Mouse (Mus musculus): ENCODE data around the gene Nfib. TPM values are rescaled to one million over a fixed set of nuclear protein-coding genes. Genes with fewer than 3 reads are reported as not detected.

Nfib gene
- polyA plus RNA-seq (2012; rRNA removed), result 32.5 and 39.4 TPM in 2 replicates

DNA sequence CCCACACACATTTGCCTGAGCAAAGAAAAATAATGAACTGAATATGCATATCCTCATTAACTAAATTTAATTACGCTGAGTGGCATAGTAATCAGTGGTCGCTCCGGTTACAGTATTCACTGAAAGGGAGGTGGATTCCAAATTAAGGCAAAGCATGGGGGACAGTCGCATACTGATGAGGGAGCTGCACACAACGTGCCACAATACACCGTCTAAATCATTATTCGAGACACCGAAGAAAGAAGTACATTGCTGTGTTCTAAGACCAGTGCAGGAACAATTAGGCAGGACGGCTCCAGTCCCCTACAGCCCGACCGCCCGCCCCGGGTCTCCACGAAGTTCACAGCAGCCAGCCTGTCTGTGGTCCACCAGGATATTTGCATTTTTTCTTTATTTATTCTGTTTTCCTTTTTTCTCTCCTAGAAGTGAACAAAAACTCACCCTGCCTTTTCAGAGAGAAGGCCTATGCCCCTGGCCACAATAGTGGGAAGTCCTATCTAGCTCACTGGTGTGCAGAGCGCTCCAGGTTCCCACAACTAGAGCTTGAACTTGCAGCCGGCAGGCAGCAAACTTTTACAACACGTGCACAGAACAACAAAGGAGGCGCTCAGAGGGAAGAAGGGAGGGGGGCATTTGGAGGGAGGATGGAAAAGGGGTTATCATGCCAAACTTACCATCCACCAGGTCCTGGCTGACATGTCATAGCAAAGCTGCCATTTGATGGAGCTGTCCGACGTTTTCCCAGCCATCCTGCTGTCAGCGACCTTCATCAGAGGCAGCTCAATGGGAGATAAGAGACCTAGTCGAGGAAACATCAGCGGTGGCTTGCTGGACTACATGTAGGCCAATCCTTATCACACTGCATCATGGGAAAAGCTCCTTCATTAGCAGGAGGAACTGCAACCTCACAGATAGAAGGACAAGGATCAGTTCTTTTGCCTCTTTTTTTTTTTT, at the start of gene Nfib:
Gene Nfib (minus strand): TSS at position 910 of the 954 bp plus-strand sequence.
- DNase-seq (ENCODE audit: extremely low spot score in 1 of 2, low spot score in 1 of 2), result no peak

DNA sequence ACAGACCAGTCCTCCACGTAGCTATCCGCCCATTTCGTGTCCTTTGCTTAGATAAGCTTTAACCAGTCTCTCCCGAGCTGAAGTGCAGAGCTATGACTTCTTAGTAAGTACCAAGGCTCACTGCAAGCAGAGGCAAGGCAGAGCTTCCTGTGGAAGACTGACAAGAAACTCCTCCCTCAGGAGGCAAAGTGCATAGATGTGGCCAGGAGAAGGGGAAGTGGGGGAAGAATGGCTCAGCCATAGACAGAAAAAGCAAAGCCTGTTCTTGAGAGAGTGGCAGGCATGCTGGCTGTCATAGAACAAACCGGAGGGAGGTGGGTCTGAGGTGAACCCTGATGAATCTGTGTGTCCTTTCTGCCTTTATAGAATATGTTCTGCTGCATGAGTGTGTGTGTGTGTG, 30.2 kb upstream of the Nfib start:
- DNase-seq (ENCODE audit: extremely low spot score in 1 of 2, low spot score in 1 of 2), result no peak

DNA sequence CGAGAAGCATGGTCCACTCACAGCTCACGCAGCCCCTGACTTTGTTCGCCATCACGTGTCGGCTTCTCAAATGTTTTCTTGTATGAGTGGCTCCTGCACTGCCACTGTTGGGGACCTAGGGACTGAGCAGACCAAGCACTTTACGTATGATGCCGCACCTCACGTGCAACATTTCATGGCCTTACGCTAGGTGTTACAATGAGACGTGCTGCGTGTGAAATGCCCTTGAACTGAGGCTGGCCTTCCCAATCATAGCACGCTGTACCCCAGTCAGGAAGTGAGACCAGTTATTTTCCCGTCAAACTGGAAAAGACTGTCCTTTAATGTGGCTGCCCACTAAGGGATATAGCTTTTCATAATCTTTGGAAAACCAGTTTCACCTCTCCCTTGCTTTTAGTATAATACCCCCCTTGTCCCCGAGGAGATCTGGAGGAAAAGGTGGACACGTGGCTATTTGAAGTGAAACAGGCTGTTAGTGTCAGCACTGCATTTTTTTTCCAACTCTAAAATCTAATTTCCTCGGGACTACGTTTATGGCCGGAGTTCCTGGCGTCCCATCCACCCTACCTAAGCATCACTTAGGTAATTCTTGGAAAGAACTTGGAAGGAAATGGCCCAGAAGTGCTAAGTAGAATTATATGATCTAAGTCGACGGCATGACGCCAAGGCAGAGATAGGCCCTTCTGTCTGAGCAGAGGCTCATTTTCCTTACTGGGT, 29.4 kb upstream of the Nfib start:
- no peak for DNase-seq (ENCODE audit: extremely low spot score in 1 of 2, low spot score in 1 of 2)

DNA sequence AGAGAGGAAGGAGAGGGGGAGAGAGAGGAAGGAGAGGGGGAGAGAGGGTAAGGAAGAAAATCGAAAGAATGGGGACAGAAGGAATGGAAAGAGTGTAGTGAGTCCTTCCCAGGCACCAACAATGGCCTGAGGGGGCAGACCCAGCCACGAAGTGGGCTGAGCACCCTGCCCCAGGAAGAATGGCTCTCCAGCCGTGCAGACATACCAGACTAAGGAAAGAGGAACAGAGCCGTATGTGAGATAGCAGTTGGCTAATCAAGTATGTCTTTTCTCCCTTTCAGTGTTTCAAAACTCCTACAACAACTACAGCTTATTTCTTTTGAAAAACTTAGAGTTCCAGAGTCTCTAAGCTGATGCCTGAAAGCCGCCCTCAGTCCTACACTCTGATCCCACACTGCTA, 28.8 kb upstream of the Nfib start:
- no peak for DNase-seq (ENCODE audit: extremely low spot score in 1 of 2, low spot score in 1 of 2)

DNA sequence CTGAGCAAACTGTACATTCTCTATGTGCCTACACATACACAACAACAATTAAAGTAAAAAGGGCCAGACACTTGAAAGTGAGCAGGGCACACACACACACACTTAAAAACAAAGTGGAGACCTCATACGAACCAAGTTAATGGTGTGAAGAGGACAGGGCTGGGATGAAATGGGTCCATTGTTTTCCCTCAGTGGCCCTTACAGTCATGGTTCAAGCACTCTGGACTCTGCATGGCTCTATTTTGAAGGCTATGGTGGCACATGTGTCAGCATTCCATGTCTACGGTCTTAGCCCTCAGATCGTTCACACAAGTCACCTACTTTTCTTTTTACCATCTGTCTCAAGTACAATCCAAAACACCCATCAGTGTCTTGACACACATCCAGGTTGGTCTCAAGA, 28.1 kb upstream of the Nfib start:
- DNase-seq (ENCODE audit: extremely low spot score in 1 of 2, low spot score in 1 of 2), result no peak

DNA sequence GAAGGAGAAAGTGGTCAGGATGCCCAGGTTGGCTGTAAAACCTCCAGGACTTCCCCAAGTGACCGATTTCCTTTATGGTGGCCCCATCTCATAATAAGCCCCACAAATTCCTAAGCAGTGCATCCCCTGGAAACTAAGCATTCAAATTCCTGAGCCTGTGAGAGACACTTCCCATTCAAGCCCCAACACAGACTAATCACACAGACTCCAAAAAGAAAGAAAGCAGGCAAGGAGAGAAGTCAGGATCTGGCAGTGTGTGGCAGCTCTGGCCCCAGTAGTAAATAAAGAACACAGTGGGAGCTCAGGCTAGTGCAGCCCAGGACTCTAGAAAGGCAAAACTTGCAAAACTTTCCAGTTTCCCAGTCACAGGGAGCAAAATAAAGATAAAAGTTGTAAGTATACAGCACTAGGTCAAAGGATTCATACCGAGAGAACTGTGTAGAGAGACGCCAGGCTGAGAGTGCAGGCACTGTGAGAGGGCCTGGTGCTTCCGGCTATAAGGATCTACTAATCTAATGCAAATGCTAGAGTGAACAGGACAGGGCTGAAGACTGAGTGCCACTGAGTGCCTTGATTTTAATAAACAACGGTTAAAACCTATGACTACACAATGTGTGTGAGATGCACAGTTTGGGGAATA, 24.8 kb upstream of the Nfib start:
- DNase-seq (ENCODE audit: extremely low spot score in 1 of 2, low spot score in 1 of 2), result no peak

DNA sequence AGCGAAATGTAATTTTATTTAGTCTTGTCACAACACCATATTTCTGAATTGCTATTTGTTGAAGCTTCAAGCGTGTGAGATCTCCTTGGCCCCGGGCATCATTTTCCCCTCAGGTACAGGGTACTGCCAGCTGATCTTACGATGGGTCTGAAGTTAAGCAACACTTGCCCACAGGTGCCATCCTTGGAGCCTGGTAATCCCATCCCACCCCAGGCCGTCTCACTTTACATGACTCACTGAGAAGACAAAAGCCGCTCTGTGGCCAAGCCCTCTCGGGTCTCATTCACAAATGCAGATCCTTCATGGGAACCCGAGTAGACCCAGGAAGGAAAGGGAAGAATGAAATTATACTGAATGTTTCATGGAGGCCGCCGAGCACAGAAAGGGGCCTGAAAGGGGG, 18.5 kb upstream of the Nfib start:
- DNase-seq (ENCODE audit: extremely low spot score in 1 of 2, low spot score in 1 of 2), result no peak

DNA sequence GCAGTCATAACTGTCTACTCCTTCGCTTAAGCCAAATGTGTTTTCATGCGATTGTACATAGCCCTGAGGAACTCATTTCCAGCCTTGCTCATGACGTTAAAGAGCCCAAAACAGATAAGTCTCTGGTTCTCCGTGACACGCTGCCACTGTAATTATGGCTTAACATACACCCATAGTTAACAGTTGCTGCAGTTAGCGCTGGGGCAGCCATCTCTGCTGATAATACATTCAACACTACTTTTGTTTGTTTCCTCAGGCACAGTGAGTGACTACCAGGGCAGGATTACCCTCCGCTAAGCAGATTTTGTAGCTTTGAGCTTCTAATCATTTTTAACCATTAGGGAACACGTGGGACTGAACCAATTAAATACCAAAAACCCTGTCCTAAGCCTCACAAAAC, 17.5 kb upstream of the Nfib start:
- no peak for DNase-seq (ENCODE audit: extremely low spot score in 1 of 2, low spot score in 1 of 2)

DNA sequence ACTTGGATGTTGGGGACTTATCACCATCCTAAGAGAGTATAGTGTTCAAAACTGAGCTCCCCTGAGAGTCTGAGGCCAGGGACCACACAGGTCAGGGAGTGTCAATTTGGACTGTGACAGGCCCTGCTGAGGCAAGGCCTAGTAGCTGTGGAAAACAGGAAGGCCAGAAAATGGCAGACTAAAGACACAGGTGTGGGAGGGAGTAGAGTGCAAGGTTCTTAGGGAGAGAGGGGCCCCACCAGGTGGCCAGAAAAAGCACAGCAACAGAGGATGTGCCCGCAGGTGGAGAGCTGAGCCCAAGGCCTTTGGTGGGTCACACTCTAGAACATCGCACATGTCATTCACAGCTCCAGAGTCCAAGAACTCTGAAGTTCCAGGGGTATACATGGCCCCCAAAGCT, 10.3 kb upstream of the Nfib start:
- DNase-seq (ENCODE audit: extremely low spot score in 1 of 2, low spot score in 1 of 2), result no peak

DNA sequence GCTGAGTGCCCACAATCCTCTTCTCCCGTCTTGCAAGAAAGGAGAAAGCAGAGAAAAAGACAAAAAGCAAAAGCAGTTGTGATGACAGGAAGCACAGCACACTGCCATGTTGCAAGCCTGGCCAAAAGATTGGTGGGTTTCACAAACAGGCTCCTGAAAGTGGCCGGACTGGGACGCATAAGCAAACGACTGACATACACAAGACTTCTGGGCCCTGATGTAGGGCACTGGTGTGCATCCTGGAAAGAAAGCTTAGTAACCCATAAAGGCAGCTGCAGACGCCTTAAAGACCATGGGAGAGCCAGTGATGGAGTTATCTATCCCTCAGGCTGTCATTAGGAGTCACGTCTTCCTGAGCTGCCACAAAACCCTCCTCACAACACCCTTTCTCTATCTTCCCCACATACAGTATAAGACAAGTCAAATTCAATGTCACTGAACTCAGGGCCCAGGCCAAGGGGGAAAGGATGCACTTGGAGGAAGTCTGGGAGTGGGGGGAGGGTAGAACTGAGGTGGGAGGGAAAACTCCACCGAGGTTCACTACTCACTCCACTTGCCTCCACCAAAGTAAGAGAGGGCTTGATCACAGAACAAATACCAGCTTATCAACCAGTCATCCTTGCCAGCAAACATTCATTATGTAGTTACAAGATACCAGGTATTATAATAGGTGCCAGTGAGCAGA, 6.2 kb upstream of the Nfib start:
- DNase-seq (ENCODE audit: extremely low spot score in 1 of 2, low spot score in 1 of 2), result no peak

DNA sequence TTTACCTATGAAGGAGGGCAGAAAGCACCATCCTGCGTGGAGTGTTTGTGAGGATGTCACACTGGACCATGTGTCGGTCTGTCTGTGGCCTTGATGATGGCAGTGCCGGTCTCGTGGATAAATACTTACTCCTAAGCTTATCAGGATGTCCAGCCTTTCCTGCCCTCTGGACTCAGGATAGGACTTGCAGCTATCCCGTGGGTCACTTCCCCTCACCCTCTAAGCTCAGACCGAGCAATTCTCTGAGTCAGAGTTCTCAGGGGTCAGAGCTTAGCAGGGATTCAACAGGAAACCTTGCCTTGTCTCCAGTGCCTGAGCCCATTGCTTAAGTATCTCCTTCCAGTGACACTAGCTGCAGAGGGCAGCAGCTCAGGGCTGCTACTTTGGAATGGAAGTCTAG, 4.1 kb upstream of the Nfib start:
- no peak for DNase-seq (ENCODE audit: extremely low spot score in 1 of 2, low spot score in 1 of 2)

DNA sequence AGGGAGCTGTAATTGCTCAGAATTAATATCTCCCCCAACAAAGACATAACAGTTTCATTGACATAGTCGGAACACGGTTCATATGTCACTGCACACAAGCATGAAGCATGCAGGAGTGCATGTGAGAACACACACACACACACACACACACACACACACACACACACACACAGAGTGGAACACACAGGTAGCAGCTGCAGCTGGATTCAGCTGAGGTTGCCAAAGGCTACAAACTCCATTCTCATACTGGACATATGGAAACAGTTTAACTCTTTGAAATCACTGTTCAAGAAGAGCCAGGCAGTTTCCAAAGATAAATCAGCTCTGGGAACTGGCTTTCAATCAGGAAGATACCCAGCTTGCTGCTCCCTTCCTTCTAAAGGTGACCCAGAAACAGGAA, 462 bp upstream of the Nfib start:
- DNase-seq (ENCODE audit: extremely low spot score in 1 of 2, low spot score in 1 of 2), result no peak

DNA sequence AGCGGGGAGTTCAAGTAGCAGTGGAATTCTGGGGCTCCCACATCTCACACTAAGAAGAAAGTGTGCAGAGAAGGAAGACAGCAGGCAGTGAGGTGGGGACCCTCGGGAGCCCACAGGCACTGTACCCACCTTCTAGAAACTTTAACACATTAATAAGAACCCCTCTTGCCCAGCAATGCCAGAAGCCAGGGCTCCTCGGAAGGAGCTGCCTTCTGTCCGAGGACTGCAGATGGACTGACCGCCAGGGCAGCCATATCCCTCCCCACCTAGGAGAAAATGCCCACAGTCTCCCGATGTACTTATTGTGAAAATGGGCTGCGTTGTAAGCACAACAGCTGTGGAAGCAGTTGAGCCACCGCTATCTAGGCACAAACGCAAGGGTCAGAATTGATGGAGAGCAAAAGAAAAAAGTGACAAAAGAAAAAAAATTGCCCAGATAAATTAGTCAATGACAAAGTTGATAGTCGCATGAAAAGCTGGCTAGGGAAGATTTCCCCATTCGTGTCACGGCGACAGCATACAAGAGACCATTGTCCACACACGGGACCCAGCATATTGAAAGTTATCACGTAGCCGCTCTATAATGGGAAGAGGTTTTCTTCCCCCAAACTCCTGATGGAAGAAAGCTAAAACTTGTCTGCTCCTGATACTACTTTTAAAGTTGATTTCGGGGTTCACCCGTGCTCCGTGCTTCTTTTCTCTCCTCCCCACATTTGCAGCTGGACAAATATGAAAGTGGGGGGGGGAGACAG, 1.3 kb downstream of the Nfib start:
- no peak for DNase-seq (ENCODE audit: extremely low spot score in 1 of 2, low spot score in 1 of 2)

DNA sequence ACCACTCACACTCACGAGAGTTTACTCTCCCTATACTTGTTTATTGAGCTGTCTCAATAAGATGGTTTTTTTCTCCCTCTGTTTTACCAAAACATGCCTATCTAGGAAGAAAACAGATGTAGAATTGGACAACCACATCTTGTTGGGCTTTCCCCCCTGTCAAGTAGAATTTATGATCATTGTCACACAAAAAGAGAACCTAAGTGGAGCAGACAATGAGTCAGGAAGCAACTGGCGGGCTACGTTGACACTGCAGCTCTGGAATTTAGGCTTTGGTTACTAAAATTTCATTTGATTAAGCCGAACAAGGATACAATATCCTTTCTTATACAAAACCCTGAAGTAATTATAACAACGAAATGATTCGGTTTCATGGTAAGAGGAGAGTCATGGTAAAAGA, 2.7 kb downstream of the Nfib start:
- no peak for DNase-seq (ENCODE audit: extremely low spot score in 1 of 2, low spot score in 1 of 2)

DNA sequence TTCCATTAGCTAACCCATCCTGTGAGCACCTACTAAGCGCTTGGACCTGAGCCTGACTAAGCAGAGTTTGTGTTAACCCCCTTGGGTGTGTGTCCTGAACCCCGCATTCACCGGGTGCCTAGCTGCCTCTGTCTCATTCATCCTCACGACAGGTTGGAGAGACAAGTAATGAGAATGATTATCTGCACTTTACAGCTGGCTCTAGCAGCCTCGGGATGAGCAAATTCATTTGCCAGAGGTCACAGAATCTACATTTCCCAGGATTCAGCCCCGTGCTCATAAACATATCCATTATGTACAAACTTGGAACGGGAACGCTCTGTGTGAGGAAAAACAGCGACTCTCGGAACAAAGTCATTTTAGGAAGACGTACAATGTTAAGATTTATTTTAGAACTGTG, 6.0 kb downstream of the Nfib start:
- DNase-seq (ENCODE audit: extremely low spot score in 1 of 2, low spot score in 1 of 2), result no peak

DNA sequence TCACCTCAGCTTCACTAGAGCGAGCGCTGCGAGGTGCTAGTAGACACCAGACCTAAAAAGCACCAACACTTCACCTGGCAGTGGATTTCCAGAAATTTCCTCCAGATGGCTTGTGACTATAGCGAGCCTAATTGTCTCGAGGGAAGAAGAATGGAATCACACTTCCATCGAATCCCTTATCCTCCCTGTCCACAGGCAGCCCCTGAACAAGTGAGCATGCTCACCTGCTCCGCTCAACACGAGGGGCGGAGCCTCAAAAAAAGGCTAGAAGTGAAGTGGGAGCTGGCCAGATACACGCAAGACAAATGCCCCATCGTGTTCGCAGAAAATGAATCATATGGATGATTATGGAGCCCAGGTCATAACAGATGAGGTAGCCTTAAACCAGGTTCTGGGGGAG, 6.9 kb downstream of the Nfib start:
- DNase-seq (ENCODE audit: extremely low spot score in 1 of 2, low spot score in 1 of 2), result no peak

DNA sequence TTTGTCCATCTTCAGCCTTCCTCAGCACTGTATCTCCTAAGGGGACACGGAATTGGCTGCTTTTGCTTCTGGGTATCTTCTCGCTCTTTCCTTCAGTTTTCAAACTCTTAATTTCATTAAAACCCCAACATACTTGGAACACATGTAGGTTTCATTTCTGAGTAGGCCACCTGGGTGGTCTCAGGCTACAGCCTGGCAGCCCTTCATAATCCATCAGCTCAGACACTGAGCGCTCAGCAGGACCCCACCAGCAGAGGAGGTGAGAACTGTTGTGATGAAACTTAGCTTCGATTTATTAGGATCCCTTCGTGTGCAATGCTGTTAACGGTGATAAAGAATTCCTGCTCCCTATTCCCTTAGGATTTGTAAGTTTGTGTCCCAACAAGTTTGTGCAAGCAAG, 8.4 kb downstream of the Nfib start:
- no peak for DNase-seq (ENCODE audit: extremely low spot score in 1 of 2, low spot score in 1 of 2)

DNA sequence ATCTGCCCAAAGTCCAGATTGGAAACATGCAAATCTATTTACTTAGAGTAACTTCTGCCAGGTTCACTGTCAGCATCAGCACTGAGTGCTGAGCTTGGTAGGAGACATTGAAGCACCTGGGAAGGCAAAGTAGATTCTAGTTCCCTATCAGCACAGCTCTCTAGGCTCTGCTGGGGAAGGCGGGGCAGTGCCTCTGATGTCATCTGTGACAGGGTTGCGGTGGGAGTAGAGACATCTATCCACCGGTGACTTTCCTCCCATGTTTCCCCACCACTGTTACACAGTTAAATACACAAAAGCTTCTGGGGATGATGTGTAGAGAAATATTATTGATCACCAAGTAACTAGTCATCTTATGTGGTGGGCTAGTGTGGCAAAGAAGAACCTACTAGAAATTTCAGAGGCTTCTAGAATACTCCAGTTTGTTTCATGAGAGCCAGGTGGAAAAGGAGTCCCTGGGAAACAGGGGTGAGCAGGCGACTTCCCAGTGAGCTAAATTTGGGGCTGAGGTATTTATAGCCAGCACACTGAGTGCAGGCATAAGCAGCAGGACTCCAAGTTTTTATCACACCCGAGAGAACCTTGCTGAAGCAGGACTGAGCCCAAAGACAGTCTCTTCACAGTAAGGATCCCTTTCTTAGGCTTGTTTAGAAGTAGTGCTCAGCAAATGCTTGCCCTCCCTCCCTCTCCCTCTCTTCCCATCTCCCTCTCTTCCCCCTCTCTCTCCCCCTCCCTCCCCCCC, 9.6 kb downstream of the Nfib start:
- DNase-seq (ENCODE audit: extremely low spot score in 1 of 2, low spot score in 1 of 2), result no peak

DNA sequence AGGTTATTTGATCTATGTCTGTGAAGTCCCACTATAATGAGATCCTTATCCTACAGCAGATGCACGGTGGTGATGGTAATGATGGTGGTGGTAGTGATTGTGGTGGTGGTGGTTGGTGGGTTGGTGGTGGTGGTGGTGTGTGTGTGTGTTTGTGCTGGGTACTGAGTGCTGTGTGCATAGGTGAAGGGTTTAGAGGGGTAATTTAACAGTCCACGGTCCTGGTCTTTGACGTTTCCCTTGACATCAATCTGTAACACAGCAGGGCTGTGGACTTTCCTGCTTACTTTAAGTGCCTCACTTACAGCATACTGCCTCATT, 13.6 kb downstream of the Nfib start:
- no peak for DNase-seq (ENCODE audit: extremely low spot score in 1 of 2, low spot score in 1 of 2)

Measured in frontal cortex, adult 2 months (tissue).